In the genomic region with DNA sequence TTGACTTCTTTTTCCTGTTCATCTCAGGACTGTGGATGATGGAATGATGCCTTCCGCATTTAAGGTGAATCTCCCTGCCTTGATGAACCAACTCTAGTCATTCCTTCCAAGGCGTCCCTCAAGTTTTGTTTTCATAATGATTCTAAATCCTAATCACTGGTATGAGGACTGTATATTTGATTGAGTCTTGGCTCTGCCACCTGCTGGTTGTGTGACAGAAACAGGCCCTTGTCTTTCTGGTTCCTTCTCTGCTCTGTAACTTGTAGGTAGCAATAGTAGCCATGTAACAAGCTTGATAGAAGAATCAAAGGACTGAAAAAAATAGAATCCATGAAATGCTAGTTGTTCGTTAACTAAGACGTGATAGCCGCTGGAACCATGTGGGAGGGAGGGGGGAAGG, we compare ENCODE assay signal across 14 mouse cellular contexts.
DNase-seq lines count a peak whose midpoint lies in the region; ATAC-seq and TF ChIP-seq lines count a peak whose summit lies in the region.
"Had no signal": no experiment of that assay in that cellular context is flagged by ENCODE, and none has a peak within 500 bp of the region (broad histone marks: within the 10 kb centered on the region; RNA-seq: fewer than 3 reads in every experiment).

No protein-coding gene starts in this region.

- no peak overlapping the region for H3K4me3 ChIP-seq in forebrain, embryonic 14.5 days (ENCODE audit: low read depth, low read length)
- H3K4me3 ChIP-seq in forebrain, embryonic 12.5 days (replicated peaks) = no peak overlapping the region
- no peak overlapping the region for H3K4me3 ChIP-seq in kidney, postnatal 0 days (replicated peaks; ENCODE audit: low read depth, low read length)
- no peak overlapping the region for H3K4me3 ChIP-seq in kidney, embryonic 15.5 days (replicated peaks)
- no peak overlapping the region for H3K4me3 ChIP-seq in neural tube, embryonic 15.5 days (replicated peaks)
- H3K4me3 ChIP-seq: embryonic facial prominence, embryonic 15.5 days; hindbrain, embryonic 13.5 days; limb, embryonic 12.5 days had no signal

- peak; percentile 15 for DNase-seq in forebrain, embryonic 14.5 days (ENCODE audit: low spot score)
- DNase-seq in kidney, postnatal 0 days (ENCODE audit: low spot score) = peak; percentile 21
- peak; percentile 21 for DNase-seq in lung, postnatal 36 days
- no peak for DNase-seq in lung, postnatal 14 days
- DNase-seq in brain, adult 2 months (ENCODE audit: low read depth, low spot score) = peak; percentile 19
- DNase-seq: spleen, adult 18-20 months had no signal

- WGBS in forebrain, embryonic 14.5 days = 54% methylated on average over 5 of the region's 5 CpGs
- WGBS in forebrain, embryonic 12.5 days = 61% methylated on average over 5 of the region's 5 CpGs
- 60% methylated on average over 5 of the region's 5 CpGs for WGBS in kidney, postnatal 0 days
- WGBS in kidney, embryonic 15.5 days = 67% methylated on average over 5 of the region's 5 CpGs
- 79% methylated on average over 5 of the region's 5 CpGs for WGBS in neural tube, embryonic 15.5 days

- no peak overlapping the region for H3K27ac ChIP-seq in forebrain, embryonic 14.5 days (ENCODE audit: low read depth, low read length)
- no peak overlapping the region for H3K27ac ChIP-seq in forebrain, embryonic 12.5 days
- no peak overlapping the region for H3K27ac ChIP-seq in kidney, postnatal 0 days
- no peak overlapping the region for H3K27ac ChIP-seq in kidney, embryonic 15.5 days
- H3K27ac ChIP-seq in neural tube, embryonic 15.5 days (replicated peaks) = no peak overlapping the region
- H3K27ac ChIP-seq: embryonic facial prominence, embryonic 15.5 days; hindbrain, embryonic 13.5 days; limb, embryonic 12.5 days had no signal

- H3K4me2 ChIP-seq in forebrain, embryonic 14.5 days (ENCODE audit: low read length) = no peak overlapping the region
- H3K4me2 ChIP-seq in forebrain, embryonic 12.5 days = no peak overlapping the region
- H3K4me2 ChIP-seq in kidney, postnatal 0 days (ENCODE audit: low read length) = no peak overlapping the region
- H3K4me2 ChIP-seq in kidney, embryonic 15.5 days = no peak overlapping the region
- H3K4me2 ChIP-seq in neural tube, embryonic 15.5 days = no peak overlapping the region
- H3K4me2 ChIP-seq: embryonic facial prominence, embryonic 15.5 days; hindbrain, embryonic 13.5 days; limb, embryonic 12.5 days; midbrain, embryonic 11.5 days had no signal

- H3K27me3 ChIP-seq in forebrain, embryonic 14.5 days (replicated peaks; ENCODE audit: control insufficient read depth, insufficient read depth, low read length) = no peaks in the 10 kb centered on the region
- H3K27me3 ChIP-seq in forebrain, embryonic 12.5 days = no peaks in the 10 kb centered on the region
- H3K27me3 ChIP-seq in kidney, postnatal 0 days (ENCODE audit: insufficient read depth, low read length) = no peaks in the 10 kb centered on the region
- H3K27me3 ChIP-seq in kidney, embryonic 15.5 days = no peaks in the 10 kb centered on the region
- H3K27me3 ChIP-seq in neural tube, embryonic 15.5 days (replicated peaks) = no peaks in the 10 kb centered on the region
- H3K27me3 ChIP-seq: embryonic facial prominence, embryonic 15.5 days; hindbrain, embryonic 13.5 days; limb, embryonic 12.5 days had no signal

- no peak for ATAC-seq in forebrain, embryonic 14.5 days
- no peak for ATAC-seq in forebrain, embryonic 12.5 days (ENCODE audit: low FRiP score)
- no peak for ATAC-seq in kidney, postnatal 0 days (replicated peaks; ENCODE audit: low FRiP score, low read depth)
- ATAC-seq in kidney, embryonic 15.5 days (replicated peaks; ENCODE audit: low FRiP score) = no peak
- ATAC-seq in neural tube, embryonic 15.5 days (ENCODE audit: low FRiP score) = no peak

- H3K36me3 ChIP-seq in forebrain, embryonic 14.5 days (ENCODE audit: control insufficient read depth, insufficient read depth, low read length) = no peaks in the 10 kb centered on the region
- no peaks in the 10 kb centered on the region for H3K36me3 ChIP-seq in forebrain, embryonic 12.5 days (replicated peaks)
- H3K36me3 ChIP-seq in kidney, postnatal 0 days (ENCODE audit: insufficient read depth, low read length) = no peaks in the 10 kb centered on the region
- no peaks in the 10 kb centered on the region for H3K36me3 ChIP-seq in kidney, embryonic 15.5 days
- H3K36me3 ChIP-seq in neural tube, embryonic 15.5 days = no peaks in the 10 kb centered on the region
- H3K36me3 ChIP-seq: embryonic facial prominence, embryonic 15.5 days; G1E; hindbrain, embryonic 13.5 days; limb, embryonic 12.5 days had no signal

- no peaks in the 10 kb centered on the region for H3K9me3 ChIP-seq in forebrain, embryonic 14.5 days (replicated peaks; ENCODE audit: control insufficient read depth, low read length)
- H3K9me3 ChIP-seq in forebrain, embryonic 12.5 days = no peaks in the 10 kb centered on the region
- no peaks in the 10 kb centered on the region for H3K9me3 ChIP-seq in kidney, postnatal 0 days (replicated peaks; ENCODE audit: low read length)
- H3K9me3 ChIP-seq in kidney, embryonic 15.5 days (replicated peaks) = no peaks in the 10 kb centered on the region
- no peaks in the 10 kb centered on the region for H3K9me3 ChIP-seq in neural tube, embryonic 15.5 days (replicated peaks)
- H3K9me3 ChIP-seq: embryonic facial prominence, embryonic 15.5 days; G1E; hindbrain, embryonic 13.5 days; limb, embryonic 12.5 days had no signal

- H3K9ac ChIP-seq in forebrain, embryonic 14.5 days (ENCODE audit: low read length) = no peak overlapping the region
- no peak overlapping the region for H3K9ac ChIP-seq in forebrain, embryonic 12.5 days
- no peak overlapping the region for H3K9ac ChIP-seq in kidney, postnatal 0 days (ENCODE audit: low read depth, low read length)
- no peak overlapping the region for H3K9ac ChIP-seq in kidney, embryonic 15.5 days
- no peak overlapping the region for H3K9ac ChIP-seq in neural tube, embryonic 15.5 days (replicated peaks)
- H3K9ac ChIP-seq: embryonic facial prominence, embryonic 15.5 days; hindbrain, embryonic 13.5 days; limb, embryonic 12.5 days had no signal

- peak; percentile 62 for TF ChIP-seq CTCF in kidney, postnatal 0 days (IDR thresholded peaks at IDR 0.05; ENCODE audit: low read depth)

- H3K4me1 ChIP-seq in forebrain, embryonic 14.5 days (ENCODE audit: control insufficient read depth, insufficient read depth, low read length) = no peaks in the 10 kb centered on the region
- peaks cover 5% of the 10 kb centered on the region; the same call in 1 of the 2 replicates for H3K4me1 ChIP-seq in forebrain, embryonic 12.5 days
- no peaks in the 10 kb centered on the region for H3K4me1 ChIP-seq in kidney, postnatal 0 days (replicated peaks; ENCODE audit: insufficient read depth, low read length)
- no peaks in the 10 kb centered on the region for H3K4me1 ChIP-seq in kidney, embryonic 15.5 days
- H3K4me1 ChIP-seq in neural tube, embryonic 15.5 days = no peaks in the 10 kb centered on the region
- H3K4me1 ChIP-seq: embryonic facial prominence, embryonic 15.5 days; hindbrain, embryonic 13.5 days; limb, embryonic 12.5 days had no signal
